Mouse (Mus musculus) macrophage (primary cell): ENCODE data around the gene S100a5. TPM values are rescaled to one million over a fixed set of nuclear protein-coding genes. Genes with fewer than 3 reads are reported as not detected.

Experiments used
- H3K27ac ChIP-seq: fragments of 350-480 bp; formaldehyde crosslinking; 2 replicates; pipeline ENCODE4 v1.9.0; 2021
- H3K36me3 ChIP-seq: fragments of 350-480 bp; formaldehyde crosslinking; 2 replicates; pipeline ENCODE4 v1.9.0; 2021; ENCODE audit errors: inconsistent target
- H3K4me3 ChIP-seq: fragments of 350-480 bp; formaldehyde crosslinking; 2 replicates; pipeline ENCODE4 v1.9.0; 2021; ENCODE audit errors: inconsistent target
- H3K79me2 ChIP-seq: fragments of 350-480 bp; formaldehyde crosslinking; 2 replicates; pipeline ENCODE4 v1.9.0; 2021; ENCODE audit errors: inconsistent target
- WGBS: methylation state at CpG from one replicate; pipeline ENCODE4 v1.1.7; 2026; ENCODE audit warnings: inconsistent platforms; ENCODE audit not compliant: missing documents; 5-methylcytosine and 5-hydroxymethylcytosine counted together
- polyA plus RNA-seq: library from polyadenylated mRNA; stranded (reverse); fragments of 250-400 nt; gene quantifications from 3 replicates; pipeline ENCODE4 v1.2.4, GENCODE M21; 2018; ENCODE audit warnings: inconsistent platforms
- total RNA-seq, 78 experiments: library from RNA; depleted of rRNA; stranded (reverse); fragments of 250-400 nt; gene quantifications; 1 replicate in 9 of 78; 2 replicates in 24 of 78; 3 replicates in 43 of 78; 4 replicates in 2 of 78; pipeline ENCODE4 v1.2.4; 2018; ENCODE audit warnings: inconsistent platforms in 56 of 78

S100a5 gene
- total RNA-seq (2018; cell fraction: chromatin; rRNA removed): not detected
- not detected for total RNA-seq (2018; cell fraction: cytosol; rRNA removed)
- total RNA-seq (2018; cell fraction: nucleus; rRNA removed): not detected
- not detected in 3 replicates for polyA plus RNA-seq

- no peak within 1 kb of the TSS for H3K27ac ChIP-seq
- 81% methylated on average over 3 of the region's 3 CpGs for WGBS
- peaks cover 27% of the 10 kb centered on the region for H3K79me2 ChIP-seq
- no peaks in the 10 kb centered on the region for H3K36me3 ChIP-seq
- no peak within 1 kb of the TSS for H3K4me3 ChIP-seq
Observed at GRCm38 (mm10) chr3:90608223-90608622, at the start of gene S100a5. Gene S100a5 (plus strand): TSS chr3:90608523.

GRCm38 (mm10) chr3:90560008-90560628 is 48.2 kb upstream of the S100a5 start, which contains the start of gene S100a3:
Gene S100a3 (plus strand): TSS chr3:90560578.
- Histone ChIP-seq H3K27ac (no peak within 1 kb of the TSS), H3K79me2 (no peaks in the 10 kb centered on the region), H3K4me3 (no peak within 1 kb of the TSS), H3K36me3 (no peaks in the 10 kb centered on the region)
- WGBS: 88% methylated on average over 6 of the region's 6 CpGs

DNA sequence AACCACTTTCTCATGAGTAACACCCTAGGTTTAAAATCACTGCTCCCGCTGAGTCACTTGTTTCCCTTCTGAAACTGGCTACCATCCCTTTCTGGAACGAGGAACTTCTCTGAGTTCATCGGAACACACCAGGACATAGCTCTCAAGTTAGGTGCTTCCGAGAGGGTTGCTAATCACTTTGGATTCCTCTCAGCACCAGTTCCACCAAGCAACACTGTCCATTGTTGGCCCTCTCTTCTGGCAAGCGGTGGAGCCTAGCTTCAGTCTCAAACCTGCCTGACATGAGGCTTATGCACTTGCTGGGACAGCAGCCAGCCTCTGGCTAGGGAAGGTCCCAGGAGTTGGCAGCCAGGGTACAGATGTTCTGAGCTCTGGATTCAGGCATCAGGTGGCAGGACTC is 33.6 kb upstream of the S100a5 start:
- 53% methylated on average over 5 of the region's 5 CpGs for WGBS
- H3K4me3 ChIP-seq: no peak overlapping the region

DNA sequence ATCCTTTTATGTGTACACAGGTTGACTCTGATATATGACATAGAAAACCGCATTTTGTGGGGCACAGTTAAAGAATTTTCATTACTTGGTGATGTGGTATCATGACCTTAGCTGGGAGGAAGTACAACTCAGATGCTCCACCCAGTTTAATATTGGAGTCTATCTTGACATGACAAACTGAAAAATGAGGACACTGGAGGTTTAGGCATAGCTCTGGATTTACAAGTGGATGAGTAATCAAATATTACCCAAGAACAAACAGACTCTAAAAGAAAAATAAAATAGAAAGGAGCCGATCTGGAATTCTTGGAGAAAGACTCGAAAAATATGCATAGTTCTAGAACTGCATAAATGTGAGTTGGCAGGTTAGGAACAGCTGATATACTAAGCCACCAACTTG is 33.0 kb upstream of the S100a5 start:
- H3K4me3 ChIP-seq: no peak overlapping the region
- H3K27ac ChIP-seq: no peak overlapping the region
- no peaks in the 10 kb centered on the region for H3K79me2 ChIP-seq
- WGBS: 87% methylated on average over 3 of the region's 3 CpGs
- no peaks in the 10 kb centered on the region for H3K36me3 ChIP-seq

More for the DNA sequence above, 33.6 kb upstream of the S100a5 start:
- Histone ChIP-seq H3K79me2 (no peaks in the 10 kb centered on the region), H3K27ac (no peak overlapping the region), H3K36me3 (no peaks in the 10 kb centered on the region)

GRCm38 (mm10) chr3:90576351-90577001 is 31.8 kb upstream of the S100a5 start:
- Histone ChIP-seq H3K79me2 (no peaks in the 10 kb centered on the region), H3K36me3 (no peaks in the 10 kb centered on the region), H3K4me3 (no peak overlapping the region), H3K27ac (no peak overlapping the region)
- WGBS: 88% methylated on average over 9 of the region's 10 CpGs

- WGBS: 92% methylated on average over 7 of the region's 7 CpGs
Observed at GRCm38 (mm10) chr3:90579433-90579832, 28.9 kb upstream of the S100a5 start.

GRCm38 (mm10) chr3:90581141-90581540 is 27.2 kb upstream of the S100a5 start:
- no peak overlapping the region for H3K27ac ChIP-seq
- WGBS: 92% methylated on average over 5 of the region's 5 CpGs
- no peak overlapping the region for H3K4me3 ChIP-seq
- no peaks in the 10 kb centered on the region for H3K79me2 ChIP-seq
- no peaks in the 10 kb centered on the region for H3K36me3 ChIP-seq

More at GRCm38 (mm10) chr3:90579433-90579832, 28.9 kb upstream of the S100a5 start:
- Histone ChIP-seq H3K36me3 (no peaks in the 10 kb centered on the region), H3K79me2 (no peaks in the 10 kb centered on the region), H3K27ac (no peak overlapping the region), H3K4me3 (no peak overlapping the region)

GRCm38 (mm10) chr3:90582156-90582555 is 26.2 kb upstream of the S100a5 start:
- Histone ChIP-seq H3K79me2 (no peaks in the 10 kb centered on the region), H3K36me3 (no peaks in the 10 kb centered on the region), H3K4me3 (no peak overlapping the region), H3K27ac (no peak overlapping the region)
- 94% methylated on average over 1 of the region's 1 CpGs for WGBS

- H3K27ac ChIP-seq: no peak overlapping the region
- 96% methylated on average over 4 of the region's 4 CpGs for WGBS
- no peak overlapping the region for H3K4me3 ChIP-seq
- H3K36me3 ChIP-seq: no peaks in the 10 kb centered on the region
- H3K79me2 ChIP-seq: no peaks in the 10 kb centered on the region
Observed at GRCm38 (mm10) chr3:90582556-90582955, 25.8 kb upstream of the S100a5 start.

DNA sequence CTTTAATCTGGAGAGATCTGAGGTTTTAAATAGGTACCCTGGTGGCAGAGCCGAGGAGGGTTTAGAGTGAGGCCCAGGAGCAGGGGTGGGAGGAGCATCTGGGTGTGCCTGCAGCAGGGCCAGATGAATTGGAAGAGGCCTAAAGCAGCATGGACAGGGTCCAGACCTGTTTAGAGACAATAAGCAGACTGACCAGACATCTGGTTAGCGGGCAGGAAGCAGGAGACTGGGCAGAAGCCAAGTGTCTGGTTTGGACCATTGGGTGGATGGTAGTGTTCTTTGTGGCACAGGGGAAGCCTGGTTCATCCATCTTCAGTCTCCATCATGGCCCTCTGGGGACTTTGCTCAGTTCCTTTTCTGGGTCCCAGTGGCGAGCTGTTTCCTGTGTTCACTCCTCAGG is 24.4 kb upstream of the S100a5 start:
- WGBS: 61% methylated on average over 3 of the region's 3 CpGs
- Histone ChIP-seq H3K36me3 (no peaks in the 10 kb centered on the region), H3K4me3 (no peak overlapping the region), H3K79me2 (no peaks in the 10 kb centered on the region), H3K27ac (no peak overlapping the region)

- Histone ChIP-seq H3K27ac (no peak overlapping the region), H3K79me2 (no peaks in the 10 kb centered on the region), H3K36me3 (no peaks in the 10 kb centered on the region), H3K4me3 (no peak overlapping the region)
- 19% methylated on average over 5 of the region's 5 CpGs for WGBS
Observed at GRCm38 (mm10) chr3:90585595-90585994, 22.7 kb upstream of the S100a5 start.

DNA sequence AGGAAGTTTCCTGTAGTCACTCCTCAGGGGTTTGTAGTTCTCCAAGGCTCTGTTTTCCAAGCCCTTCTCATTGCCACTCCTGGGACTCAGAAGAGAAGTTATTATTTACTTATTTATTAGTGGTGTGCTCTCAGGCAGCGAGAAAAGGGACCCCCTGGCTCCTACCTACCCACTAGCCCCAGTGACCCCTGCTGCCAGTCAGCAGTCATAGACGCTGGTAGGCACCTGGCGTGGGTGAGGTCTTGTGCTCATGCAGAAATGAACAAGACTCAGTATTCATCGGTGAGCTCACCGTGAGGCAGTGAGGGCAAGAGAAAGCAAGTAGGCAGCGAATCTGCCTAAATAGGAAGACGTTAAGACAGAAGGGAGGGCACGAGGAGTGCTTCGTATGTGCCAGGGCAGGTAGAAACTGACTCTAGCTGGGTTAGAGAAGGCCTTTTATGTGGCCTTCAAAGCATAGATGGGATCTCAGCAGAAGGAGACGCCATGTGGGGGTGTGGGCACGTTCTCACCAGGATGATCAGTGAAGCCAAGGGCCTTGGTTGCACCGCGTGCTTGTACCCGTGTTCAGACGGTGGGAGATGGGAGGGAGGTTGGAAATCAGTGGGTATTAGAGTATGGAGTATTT is 22.2 kb upstream of the S100a5 start:
- Histone ChIP-seq H3K36me3 (no peaks in the 10 kb centered on the region), H3K79me2 (no peaks in the 10 kb centered on the region), H3K4me3 (no peak overlapping the region), H3K27ac (peak overlapping the region; percentile 93)
- 71% methylated on average over 15 of the region's 15 CpGs for WGBS

DNA sequence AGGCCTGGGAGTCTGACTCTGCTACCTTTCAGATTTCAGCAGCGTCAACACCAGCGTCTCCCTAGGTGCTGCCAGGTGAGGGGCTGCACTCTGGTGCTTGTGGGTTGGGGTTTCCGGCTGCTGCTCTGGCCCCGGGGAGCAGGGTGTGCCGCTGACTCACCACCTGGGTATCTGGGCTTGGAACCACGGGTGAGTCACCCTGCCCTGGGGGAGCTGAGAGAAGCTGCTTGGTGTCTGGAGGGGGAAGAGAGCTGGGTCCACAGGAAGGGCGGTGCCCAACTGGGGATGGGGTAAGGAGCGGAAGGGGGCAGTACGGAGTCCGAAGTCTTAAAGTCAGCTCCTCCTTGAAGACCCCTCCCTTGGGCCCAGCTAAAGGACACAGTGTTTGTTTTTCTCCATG is 21.4 kb upstream of the S100a5 start:
- Histone ChIP-seq H3K36me3 (no peaks in the 10 kb centered on the region), H3K79me2 (no peaks in the 10 kb centered on the region), H3K27ac (peak overlapping the region; percentile 93), H3K4me3 (peak overlapping the region; percentile 3; the same call in 1 of the 2 replicates)
- WGBS: 7% methylated on average over 10 of the region's 10 CpGs

GRCm38 (mm10) chr3:90587361-90588101 is 20.8 kb upstream of the S100a5 start:
- WGBS: 51% methylated on average over 14 of the region's 14 CpGs
- peak overlapping the region; percentile 93 for H3K27ac ChIP-seq
- H3K4me3 ChIP-seq: peak overlapping the region; percentile 3; the same call in 1 of the 2 replicates
- H3K36me3 ChIP-seq: no peaks in the 10 kb centered on the region
- no peaks in the 10 kb centered on the region for H3K79me2 ChIP-seq
